Mouse (Mus musculus): ENCODE data around the gene Kcnk12.
A peak's percentile ranks its signal among the peaks of the same experiment; 100 is the strongest.

Kcnk12 gene

DNA sequence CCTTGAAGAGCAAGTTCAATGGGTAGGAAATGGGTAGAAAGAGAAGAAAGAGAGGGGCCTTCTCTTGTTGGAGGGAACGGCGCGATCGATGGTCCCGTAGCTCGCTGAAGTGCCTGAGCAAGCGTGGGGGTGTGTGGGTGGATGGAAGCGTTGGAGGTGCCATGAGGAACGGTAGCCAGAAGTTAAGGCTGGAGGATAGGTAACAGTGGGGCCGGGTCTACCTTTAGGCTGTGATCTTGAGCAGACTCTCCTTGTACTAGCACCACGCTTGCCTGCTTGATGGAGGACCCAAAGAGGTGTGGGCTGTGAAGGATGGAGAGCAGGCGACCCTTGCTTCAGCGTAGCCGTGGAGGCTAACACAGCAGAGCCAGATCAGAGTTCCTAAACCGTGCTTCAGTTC, 12.1 kb downstream of the Kcnk12 start:
- no peak for DNase-seq (ENCODE audit: low spot score)

DNA sequence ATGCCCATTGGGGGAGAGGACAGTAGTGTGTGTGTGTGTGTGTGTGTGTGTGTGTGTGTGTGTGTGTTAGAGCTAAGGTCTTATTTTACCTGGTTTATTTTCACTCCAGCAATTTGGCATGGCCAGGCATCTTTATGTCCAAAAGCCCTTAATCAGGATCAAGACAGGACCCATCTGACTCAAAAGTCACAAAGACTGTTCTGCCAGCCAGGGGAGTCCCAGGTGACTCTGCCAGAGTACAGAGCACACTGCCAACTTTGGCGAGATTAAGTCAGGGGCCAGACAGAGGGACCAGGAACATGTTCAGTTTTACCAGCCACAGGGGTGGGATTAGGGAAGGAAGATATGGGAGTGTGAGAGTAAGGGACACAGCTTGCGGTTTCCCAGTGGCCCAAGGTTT, 12.9 kb downstream of the Kcnk12 start:
- DNase-seq (ENCODE audit: low spot score), result no peak

DNA sequence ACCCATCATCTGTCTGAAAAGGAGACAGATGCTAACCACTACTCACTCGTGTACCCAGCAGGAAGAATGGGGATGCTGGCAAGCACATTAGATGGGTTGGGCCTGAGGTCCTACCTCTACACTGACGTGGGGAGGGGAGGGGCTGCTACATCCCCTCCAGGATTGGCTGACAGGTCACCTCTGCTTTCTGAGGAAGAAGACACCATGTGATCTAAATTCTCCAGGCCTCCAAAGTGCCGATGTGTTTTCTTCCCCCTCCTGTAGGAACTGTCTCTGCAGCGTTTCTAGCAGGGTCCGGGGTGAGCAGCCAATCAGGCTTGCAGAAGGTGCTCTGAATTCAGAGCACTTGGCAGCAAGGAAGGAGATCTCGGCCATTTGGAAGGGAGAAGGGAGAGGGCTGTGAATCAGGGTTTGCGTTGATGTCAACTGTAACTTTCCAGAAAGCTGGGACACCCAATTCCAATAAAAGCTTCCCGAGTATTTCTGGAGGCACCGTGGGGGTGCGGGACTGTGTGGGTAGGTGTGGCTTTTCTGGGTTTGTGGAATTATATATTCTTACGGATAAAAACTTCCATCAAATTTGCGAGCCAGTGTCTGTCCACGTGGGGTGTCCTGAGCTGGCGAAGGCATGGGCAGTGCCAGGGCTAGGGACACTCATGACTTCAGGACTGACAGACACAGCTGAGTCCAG, 13.5 kb downstream of the Kcnk12 start:
- no peak for DNase-seq (ENCODE audit: low spot score)

DNA sequence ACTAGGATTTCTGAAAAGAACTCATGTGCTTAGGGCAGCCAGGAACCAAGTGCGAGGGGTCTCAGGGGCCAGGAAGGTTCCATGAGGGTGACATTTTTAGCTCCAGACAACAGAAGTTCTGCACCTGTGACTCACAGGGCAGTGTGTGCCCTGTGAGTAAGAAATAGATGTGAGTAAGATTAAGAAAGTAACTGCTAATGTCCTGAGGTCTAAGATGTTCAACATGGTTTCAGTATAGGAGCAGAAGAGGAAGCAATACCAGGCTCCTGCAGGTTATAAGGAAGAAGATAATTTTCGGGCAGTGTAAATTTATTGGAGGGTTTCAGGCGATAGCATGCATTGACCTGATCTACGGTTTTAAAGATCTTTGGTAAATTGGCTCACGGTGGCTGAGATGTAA, 16.6 kb downstream of the Kcnk12 start:
- DNase-seq (ENCODE audit: low spot score), result no peak

DNA sequence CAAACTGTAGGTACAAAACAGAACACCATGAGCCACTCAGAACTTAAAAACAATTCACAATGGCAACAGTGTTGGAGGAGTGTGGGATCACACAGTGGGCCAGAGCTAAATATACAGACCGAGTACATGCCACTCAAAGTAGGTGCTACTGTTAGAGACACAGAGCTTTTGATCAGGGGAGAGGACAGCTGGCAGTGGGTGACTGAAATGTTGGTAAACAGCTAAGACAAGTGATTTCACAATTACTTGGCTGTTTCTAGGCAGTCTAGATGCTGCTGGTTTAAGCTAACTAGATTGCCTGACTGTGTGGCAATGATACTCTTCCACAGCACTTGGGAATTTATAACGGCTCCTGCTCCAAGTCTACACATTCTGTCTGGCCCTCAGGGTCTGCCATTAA, 17.6 kb downstream of the Kcnk12 start:
- DNase-seq (ENCODE audit: low spot score), result no peak

DNA sequence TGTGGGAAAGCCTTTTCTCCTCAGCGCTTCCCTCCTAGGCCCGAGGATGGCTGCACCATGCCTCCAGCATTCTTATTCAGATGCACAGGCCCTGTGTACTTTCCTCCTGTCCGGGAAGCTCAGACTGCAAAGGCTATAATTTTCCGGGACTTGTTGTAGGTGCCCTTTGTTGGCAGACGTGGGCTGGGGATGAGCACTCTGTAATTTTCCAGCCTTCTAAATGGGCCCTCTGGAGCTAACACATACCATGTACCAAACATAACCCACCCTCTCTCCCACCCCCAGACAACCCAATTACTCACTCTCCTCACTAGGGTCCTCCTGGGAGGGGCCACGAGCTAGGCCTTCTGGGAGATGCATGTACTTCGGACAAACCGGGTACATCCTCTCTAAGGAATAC, 22.8 kb downstream of the Kcnk12 start:
- DNase-seq (ENCODE audit: low spot score), result no peak

DNA sequence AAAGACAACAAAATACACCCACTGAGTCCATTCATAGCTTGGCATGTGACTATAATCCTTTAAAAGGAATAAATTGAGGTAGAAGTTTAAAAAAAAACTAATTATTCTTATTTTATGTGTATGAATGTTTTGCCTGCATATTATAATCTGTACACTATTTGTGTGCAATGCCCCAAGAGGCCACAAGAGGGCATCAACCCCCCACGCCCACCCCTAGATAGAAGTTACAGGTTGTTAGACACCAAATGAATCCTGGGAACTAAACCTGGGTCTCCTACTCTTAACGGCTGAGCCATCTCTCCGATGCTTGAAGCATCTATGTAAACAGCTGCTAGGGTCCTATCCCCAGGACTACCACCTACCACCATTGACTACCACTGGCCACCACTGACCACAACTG, 24.6 kb downstream of the Kcnk12 start:
- DNase-seq (ENCODE audit: low spot score), result no peak

DNA sequence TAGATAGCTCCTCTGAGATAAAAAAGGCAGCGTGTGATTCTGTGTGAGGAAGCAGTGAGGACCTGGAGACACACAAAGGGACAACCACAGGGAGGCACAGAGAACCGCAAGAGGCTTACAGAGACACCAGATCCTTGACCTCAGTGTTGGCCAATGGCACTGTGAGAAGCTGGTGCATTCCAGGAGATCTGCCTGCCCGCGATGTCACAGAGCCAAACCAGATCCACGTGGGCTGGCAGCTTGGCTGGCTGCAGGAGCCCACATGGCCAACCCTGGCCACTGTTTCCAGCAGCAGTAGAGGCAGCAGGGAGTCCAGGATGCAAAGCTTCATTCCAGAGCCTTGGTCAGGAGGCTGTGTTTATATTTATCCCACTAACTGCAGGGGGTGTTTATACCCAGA, 27.0 kb downstream of the Kcnk12 start:
- no peak for DNase-seq (ENCODE audit: low spot score)

DNA sequence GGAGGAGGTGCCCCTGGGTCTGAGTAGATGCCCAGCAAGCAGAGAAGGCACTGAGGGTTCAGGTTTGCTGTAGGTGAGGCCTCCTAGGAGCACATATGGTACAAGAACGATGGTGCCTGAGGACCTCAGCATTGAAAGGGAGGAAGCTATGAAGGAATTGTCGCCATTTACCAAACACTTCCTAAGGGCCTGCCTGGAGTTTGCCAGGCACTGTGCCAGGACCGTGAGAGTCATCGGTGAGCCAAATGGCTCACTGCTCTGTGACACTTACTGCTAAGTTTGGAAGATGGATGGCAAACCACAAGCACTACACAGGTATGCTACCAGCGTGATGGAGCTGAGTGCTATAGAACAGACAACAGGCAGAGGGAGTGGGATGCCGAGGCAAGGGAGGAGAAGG, 30.9 kb downstream of the Kcnk12 start:
- no peak for DNase-seq (ENCODE audit: low spot score)

DNA sequence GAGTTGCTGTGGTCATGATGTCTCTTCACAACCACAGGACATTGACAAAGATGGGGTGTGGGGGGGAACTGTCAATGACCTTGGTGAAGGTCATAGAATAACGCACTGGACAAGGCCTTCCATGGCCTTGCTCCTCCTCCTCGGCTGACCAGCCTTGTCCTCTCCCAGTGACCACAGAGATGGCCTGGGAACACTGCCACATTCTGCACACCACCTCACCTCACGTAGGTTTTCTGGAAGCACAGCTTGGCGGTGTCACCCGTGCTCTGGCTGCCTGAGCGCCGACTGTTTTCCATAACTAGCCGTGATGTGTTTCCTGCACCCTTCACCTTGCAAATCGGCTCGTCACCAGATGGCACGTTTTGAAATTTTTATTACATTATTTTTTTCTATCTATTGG, 32.8 kb downstream of the Kcnk12 start:
- no peak for DNase-seq (ENCODE audit: low spot score)

DNA sequence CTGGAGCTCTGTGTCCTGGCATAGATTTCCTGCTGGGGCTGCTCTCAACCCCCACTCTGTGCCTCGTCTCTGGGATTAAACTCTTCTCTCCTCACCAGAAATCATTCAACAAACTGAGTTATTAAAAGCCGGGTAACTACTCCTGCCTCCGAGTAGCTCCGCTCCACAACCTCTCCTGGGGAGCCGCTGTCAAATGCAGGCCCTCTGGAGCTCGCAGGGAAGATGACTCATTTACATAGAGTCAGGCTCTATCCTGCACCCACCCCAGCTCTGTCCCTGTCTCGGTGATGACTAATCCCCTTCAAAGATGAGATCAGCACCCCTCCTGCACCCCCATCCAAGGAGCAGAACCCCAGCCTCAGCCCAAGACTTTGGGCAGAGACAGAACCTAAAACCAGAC, 34.6 kb downstream of the Kcnk12 start:
- DNase-seq (ENCODE audit: low spot score), result no peak

DNA sequence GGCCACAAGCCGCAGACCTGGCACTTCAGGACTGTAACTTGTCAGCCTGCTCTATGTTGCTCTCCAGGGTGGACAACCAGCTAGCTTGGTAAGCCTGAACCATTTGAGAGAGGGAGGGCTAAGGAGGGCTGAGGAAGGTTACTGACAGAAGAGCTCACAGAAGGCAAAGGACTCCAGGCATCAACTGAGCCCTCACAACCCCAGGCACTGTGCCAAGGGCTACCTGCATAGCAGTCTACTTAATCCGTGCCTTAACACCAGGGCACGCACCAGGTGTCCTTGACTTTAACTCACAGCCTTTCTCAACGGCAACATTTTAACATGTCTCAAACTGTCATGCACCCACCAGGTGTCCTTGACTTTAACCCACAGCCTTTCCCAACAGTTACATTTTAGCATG, 37.5 kb downstream of the Kcnk12 start:
- DNase-seq (ENCODE audit: low spot score), result peak; percentile 46

DNA sequence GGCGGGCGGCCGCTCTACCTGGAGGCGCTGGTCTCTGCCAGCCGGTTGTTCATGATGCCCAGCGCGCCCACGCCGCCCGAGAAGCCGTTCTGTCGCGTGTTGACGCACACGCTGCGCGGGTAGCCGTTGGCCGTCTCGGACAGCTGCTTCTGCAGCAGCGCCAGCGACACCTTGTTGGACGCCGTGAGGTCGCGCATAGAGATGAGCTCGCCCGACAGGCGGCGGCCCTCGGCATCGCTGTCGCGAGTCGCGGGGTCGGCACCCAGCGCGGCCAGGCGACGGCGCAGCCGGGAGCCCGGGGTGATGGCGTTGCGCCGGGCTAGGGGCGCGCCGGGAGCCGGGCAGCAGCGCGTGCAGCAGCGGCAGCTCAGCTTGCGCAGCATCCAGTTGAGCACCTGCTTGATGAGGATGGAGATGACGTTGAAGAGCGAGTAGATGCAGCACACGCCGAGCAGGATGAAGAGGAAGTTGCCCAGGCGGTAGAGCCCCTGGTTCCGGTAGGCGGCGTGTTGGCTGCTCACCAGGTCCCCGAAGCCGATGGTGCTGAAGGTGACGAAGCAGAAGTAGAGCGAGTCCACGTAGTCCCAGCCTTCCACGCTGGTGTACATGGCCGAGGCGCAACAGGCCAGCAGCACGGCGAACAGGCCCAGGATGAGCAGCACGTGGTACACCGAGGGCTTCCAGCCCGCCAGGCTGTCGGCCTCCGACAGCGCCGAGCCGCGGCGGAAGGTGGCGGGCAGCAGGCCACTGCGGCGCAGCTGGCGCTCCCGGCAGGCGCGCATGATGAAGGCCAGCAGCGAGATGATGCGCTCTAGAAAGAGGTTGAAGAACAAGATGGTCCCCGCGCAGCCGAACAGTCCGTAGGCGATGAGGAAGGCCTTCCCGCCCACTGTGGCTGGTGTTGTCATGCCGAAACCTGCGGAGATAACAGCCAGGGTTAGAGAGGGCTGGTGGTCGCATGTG, 51.6 kb downstream of the Kcnk12 start:
- no peak for DNase-seq (ENCODE audit: low spot score)

DNA sequence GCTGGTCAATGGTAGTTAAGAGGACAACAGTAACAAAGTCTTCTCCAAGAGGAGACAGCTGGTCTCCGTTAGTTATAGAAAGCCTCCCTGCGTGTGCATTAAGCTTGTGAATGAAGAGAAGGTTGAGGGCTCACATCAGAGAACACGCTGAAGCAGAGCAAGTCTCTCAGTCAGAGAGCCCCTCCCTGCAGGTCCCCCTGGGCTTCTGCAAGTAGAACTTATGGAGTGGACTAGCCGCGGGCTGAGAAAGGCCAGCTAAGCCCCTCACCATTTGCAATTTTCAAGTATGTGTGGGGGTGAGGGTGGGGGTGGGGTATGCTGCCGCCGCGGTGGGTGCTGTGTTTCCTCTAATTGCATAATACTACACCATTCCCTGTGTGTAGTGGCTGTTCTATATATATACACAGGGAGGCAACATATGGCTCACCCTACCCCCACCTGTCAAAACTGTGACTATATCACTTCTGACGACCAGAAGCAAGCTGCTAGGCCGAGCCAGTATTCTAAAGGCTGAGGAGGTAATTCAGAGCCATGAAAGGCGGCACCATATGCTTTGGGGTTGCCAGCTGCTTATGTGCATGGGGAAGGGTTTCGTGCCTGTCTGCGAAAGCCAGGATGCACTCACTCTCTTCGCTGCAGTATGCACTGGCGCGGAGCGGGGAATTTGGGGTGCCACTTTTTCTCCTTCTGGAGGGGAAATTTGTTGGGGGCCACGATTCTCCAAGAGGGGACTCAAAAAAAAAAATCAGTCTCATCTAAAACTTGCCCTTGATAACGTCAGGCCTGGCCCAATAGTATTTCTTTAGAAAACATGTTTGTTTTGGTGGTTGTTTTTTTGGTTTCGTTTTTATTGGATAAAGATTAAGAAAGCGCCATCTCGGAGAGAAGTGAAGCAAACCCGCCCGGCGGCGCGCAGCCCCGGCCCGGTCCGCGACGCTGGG, 52.5 kb downstream of the Kcnk12 start:
- no peak for DNase-seq (ENCODE audit: low spot score)

DNA sequence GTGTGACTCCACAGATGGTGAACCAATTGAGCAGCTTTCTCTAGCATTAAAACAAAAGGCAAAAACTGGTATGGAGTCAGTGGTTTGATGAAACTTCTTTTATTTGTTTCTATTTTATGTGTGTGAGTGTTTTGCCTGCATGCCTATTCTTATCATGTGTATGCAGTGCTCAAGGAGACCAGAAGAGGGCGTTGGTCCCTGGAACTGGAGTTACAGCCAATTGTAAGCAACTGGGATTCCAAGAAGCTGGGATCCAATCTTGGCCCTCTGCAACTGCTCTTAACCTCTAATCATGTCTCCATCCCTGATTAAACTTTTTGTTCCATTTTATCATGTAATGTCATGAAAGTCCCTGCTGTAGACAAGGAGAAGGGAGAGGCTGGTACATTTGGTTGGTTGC, 58.0 kb downstream of the Kcnk12 start:
- no peak for DNase-seq (ENCODE audit: low spot score)

DNA sequence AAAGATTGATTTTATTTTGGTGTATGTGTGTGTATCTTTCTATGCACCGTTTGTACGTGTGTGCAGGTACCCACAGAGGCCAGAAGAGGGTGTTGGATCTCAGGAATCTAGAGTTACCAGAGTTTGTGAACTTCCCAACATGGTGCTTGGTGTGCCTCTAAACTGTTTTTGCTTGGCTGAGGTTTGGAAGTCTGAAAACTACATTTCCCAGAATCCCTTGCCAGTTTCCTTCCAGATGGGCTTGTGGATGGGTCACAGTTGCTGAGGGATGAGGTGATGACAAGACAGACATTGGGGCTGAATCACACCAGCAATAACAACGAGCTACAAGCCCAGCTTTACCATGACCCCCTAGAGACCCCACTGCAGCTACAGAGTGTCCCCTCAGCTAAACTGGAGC, 60.6 kb downstream of the Kcnk12 start:
- DNase-seq (ENCODE audit: low spot score), result no peak

DNA sequence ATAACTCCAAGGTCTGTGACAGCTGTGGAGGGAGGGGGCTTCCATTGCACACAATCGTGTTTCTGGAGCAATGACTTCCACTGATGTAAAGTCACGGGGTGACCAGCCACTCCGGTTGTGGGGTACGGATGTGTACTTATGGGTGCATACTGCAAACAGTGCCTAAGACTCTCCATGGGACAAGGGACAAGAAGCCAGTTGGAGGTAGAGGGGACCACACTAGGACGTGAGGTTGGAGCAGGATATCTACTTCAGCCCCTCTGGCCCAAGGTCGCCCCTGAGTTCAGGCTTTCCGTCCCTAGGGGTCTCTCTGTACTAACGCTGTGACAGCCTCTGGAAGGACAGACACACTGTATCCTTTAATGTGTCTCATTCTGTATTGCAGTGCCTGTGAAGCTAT, 63.3 kb downstream of the Kcnk12 start:
- DNase-seq (ENCODE audit: low spot score), result no peak

DNA sequence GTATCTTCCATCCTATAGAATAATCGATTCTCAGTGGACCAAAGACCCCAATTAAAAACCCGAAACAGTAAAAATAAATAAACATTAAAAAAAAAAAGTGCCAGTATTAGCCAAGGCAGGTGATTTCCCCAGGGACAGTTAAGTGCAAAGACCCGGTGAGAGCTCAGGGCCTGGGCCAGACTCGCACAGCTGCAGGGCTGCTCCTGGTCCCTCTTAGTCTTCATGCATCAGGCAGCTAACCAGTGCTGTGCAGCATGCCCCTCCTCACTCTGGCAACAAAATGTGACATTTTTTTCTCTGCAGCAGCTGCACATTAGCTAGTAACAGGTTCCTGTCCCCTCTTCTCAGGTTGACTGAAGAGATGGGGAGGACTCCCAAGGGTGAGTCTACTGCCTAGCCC, 65.8 kb downstream of the Kcnk12 start:
- DNase-seq (ENCODE audit: low spot score), result no peak

DNA sequence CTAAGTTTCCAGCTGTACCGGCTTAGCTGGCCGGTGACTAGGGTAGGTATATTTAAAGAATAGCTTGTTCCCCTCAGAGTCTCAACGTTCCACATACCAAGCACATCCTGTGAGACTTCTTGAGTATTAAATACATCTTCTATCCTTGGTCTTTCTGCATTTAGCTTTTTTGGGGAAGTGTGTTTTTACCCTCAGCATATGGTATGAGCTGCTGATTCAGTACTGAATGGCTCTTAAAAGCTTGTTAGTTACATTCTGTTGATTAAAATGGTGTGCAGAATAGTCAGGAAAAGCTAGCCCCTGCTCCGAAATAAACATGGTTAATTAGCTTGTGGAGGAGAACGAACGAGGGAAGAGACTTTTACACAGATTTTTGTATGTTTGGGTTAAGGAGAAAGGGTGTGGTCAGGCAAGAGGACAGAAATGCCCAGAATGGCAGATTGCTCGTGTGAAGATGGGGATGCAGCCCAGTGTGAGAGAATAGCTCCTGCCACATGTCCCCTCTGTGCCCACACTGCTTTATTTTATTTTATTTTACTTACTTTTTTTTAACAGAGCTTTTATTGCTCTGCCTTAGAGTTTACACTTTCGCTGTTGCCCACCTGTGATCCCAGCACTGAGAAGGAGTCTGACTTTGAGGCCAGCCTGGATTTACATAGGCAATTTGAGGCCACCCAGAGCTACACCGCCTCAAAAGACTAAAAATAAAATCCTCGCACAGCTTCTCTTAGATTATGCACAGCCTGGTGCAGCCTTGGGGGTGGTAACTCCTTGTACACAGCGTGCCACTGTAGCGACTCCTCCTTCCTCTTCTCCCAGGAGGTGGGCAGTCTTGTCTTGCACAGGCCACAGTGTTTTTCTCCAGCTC, 71.1 kb downstream of the Kcnk12 start:
- DNase-seq (ENCODE audit: low spot score), result no peak

DNA sequence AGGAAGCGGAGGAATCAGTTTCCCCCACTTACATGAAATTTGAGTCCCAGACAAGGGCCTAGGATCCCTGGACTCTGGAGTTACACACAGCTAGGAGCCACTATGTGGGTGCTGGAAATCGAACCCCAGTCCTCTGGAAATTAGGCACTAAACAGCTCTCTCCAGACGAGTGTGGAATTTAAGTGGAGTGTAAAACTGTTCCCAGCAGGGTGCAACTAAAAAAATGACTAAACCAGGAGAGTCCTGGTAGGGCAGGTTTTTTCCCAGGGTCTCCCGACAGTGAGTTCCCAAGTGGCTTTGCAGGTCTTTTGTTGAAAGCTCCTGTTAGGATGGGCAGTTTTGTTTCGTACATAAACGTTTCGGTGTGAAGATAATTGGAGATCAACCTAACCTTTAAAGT, 73.1 kb downstream of the Kcnk12 start:
- DNase-seq (ENCODE audit: low spot score), result no peak

DNA sequence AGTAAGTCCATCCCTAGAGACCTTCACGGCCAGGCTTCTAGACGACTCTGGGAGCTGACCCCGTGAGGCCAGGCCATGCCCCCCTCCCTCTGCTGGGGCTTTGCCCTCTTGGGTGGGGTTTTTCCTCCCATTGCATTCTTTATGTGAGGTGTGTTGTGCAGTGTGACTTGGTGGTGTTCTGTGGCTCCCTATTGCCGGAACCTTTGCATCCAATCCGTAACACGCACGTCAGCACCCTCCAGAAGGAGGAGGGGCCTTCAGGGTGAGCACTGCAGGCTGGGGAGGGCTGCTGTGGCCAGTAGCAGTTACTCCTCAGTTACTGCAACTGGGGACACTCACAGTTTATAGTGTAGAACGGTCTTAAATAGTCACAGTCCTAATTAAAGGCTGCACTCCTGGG, 97.7 kb downstream of the Kcnk12 start:
- DNase-seq (ENCODE audit: low spot score), result no peak
